Comparison of ENCODE assay signal across 7 mouse cellular contexts in the genomic region with DNA sequence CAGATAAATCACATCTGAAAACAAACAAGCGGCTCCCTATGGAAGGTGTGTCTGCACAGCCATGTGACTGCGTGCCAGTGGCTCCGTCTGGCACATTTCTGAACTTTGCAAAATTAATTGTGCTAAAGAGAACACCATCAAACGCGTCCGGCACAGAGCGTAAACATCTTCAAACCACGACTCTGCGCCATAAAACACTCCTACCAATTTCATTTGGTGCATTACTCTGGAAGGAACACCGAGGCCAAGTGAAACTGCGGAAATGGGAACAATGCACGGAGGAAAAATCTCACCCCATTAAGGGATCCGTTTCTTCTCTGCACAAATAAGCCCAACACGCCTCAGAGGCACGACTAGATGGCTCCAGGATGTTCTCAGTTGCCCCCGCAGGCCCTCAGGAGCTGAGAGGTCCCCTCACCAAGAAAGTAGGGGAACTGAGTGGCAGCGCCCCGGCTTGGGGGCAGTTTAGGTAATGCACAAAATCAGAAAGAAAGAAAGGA. TPM values are rescaled to one million over a fixed set of nuclear protein-coding genes. Genes with fewer than 3 reads are reported as not detected.
A peak's percentile ranks its signal among the peaks of the same experiment; 100 is the strongest.
DNase-seq lines count a peak whose midpoint lies in the region; ATAC-seq and TF ChIP-seq lines count a peak whose summit lies in the region.

No protein-coding gene starts in this region.

- H3K4me2 ChIP-seq in forebrain, embryonic 15.5 days (replicated peaks), result peak overlapping the region; percentile 97
- peak overlapping the region; percentile 94 for H3K4me2 ChIP-seq in hindbrain, postnatal 0 days (ENCODE audit: low read depth, low read length)
- peak overlapping the region; percentile 77 for H3K4me2 ChIP-seq in liver, postnatal 0 days (ENCODE audit: low read depth, low read length)
- H3K4me2 ChIP-seq in stomach, embryonic 16.5 days (ENCODE audit: low read depth, low read length), result peak overlapping the region; percentile 90

- WGBS in forebrain, embryonic 15.5 days, result under 1% methylated on average over 18 of the region's 18 CpGs
- under 1% methylated on average over 18 of the region's 18 CpGs for WGBS in hindbrain, postnatal 0 days
- 4% methylated on average over 18 of the region's 18 CpGs for WGBS in liver, postnatal 0 days (ENCODE audit: insufficient replicate concordance)
- 3% methylated on average over 18 of the region's 18 CpGs for WGBS in stomach, embryonic 16.5 days

- 0 out of 2 replicates have a peak, but pooled peaks have one; percentile 3 for ATAC-seq in forebrain, embryonic 15.5 days (replicated peaks)
- ATAC-seq in hindbrain, postnatal 0 days, result peak; percentile 15; the same call in 1 of the 2 replicates
- no peak for ATAC-seq in liver, postnatal 0 days
- ATAC-seq in stomach, embryonic 16.5 days (ENCODE audit: insufficient read depth, low FRiP score), result no peak

- H3K27ac ChIP-seq in forebrain, embryonic 15.5 days (replicated peaks), result peak overlapping the region; percentile 86
- peak overlapping the region; percentile 91 for H3K27ac ChIP-seq in hindbrain, postnatal 0 days
- peak overlapping the region; percentile 97 for H3K27ac ChIP-seq in liver, postnatal 0 days (ENCODE audit: low read depth)
- H3K27ac ChIP-seq in stomach, embryonic 16.5 days (ENCODE audit: low read length), result peak overlapping the region; percentile 91

- H3K27me3 ChIP-seq in forebrain, embryonic 15.5 days, result no peaks in the 10 kb centered on the region
- no peaks in the 10 kb centered on the region for H3K27me3 ChIP-seq in hindbrain, postnatal 0 days (ENCODE audit: insufficient read depth, low read length)
- H3K27me3 ChIP-seq in liver, postnatal 0 days (ENCODE audit: insufficient read depth, low read length), result peaks cover 14% of the 10 kb centered on the region; the same call in 1 of the 2 replicates
- H3K27me3 ChIP-seq in stomach, embryonic 16.5 days (ENCODE audit: control insufficient read depth, insufficient read depth, low read length), result no peaks in the 10 kb centered on the region

- no peak for TF ChIP-seq CTCF in hindbrain, postnatal 0 days (IDR thresholded peaks at IDR 0.05; ENCODE audit: low read depth)
- no peak for TF ChIP-seq CTCF in liver, postnatal 0 days (IDR thresholded peaks at IDR 0.05; ENCODE audit: low read depth)

- H3K36me3 ChIP-seq in forebrain, embryonic 15.5 days, result no peaks in the 10 kb centered on the region
- no peaks in the 10 kb centered on the region for H3K36me3 ChIP-seq in hindbrain, postnatal 0 days (ENCODE audit: insufficient read depth, low read length)
- H3K36me3 ChIP-seq in liver, postnatal 0 days (replicated peaks; ENCODE audit: insufficient read depth, low read length), result 0 out of 2 replicates have a peak, but pooled peaks cover 3% of the 10 kb centered on the region
- no peaks in the 10 kb centered on the region for H3K36me3 ChIP-seq in stomach, embryonic 16.5 days (ENCODE audit: control insufficient read depth, insufficient read depth, low read length)

- H3K9me3 ChIP-seq in forebrain, embryonic 15.5 days, result no peaks in the 10 kb centered on the region
- H3K9me3 ChIP-seq in hindbrain, postnatal 0 days (ENCODE audit: low read length), result no peaks in the 10 kb centered on the region
- no peaks in the 10 kb centered on the region for H3K9me3 ChIP-seq in liver, postnatal 0 days (ENCODE audit: low read length)
- no peaks in the 10 kb centered on the region for H3K9me3 ChIP-seq in stomach, embryonic 16.5 days (replicated peaks; ENCODE audit: control insufficient read depth, low read length)

- peak overlapping the region; percentile 67 for H3K4me3 ChIP-seq in forebrain, embryonic 15.5 days
- H3K4me3 ChIP-seq in hindbrain, postnatal 0 days (ENCODE audit: low read length), result peak overlapping the region; percentile 89
- H3K4me3 ChIP-seq in liver, postnatal 0 days (ENCODE audit: low read depth, low read length), result peak overlapping the region; percentile 80
- peak overlapping the region; percentile 75 for H3K4me3 ChIP-seq in stomach, embryonic 16.5 days (replicated peaks; ENCODE audit: low read length)

- DNase-seq in right cerebral cortex, postnatal 25 days, result peak; percentile 40
- no peak for DNase-seq in right cerebral cortex, postnatal 4 days
- peak; percentile 38 for DNase-seq in hindbrain, postnatal 0 days (ENCODE audit: low spot score)
- no peak for DNase-seq in liver, postnatal 0 days
- no peak for DNase-seq in spleen, postnatal 36 days (ENCODE audit: low spot score in 2 of 2)

- peaks cover 26% of the 10 kb centered on the region for H3K4me1 ChIP-seq in forebrain, embryonic 15.5 days
- H3K4me1 ChIP-seq in hindbrain, postnatal 0 days (ENCODE audit: insufficient read depth, low read length), result no peaks in the 10 kb centered on the region
- peaks cover 2% of the 10 kb centered on the region; the same call in 1 of the 2 replicates for H3K4me1 ChIP-seq in liver, postnatal 0 days (ENCODE audit: insufficient read depth)
- H3K4me1 ChIP-seq in stomach, embryonic 16.5 days (ENCODE audit: control insufficient read depth, insufficient read depth, low read length), result peaks cover 23% of the 10 kb centered on the region

- H3K9ac ChIP-seq in forebrain, embryonic 15.5 days (replicated peaks), result peak overlapping the region; percentile 75
- H3K9ac ChIP-seq in hindbrain, postnatal 0 days (replicated peaks; ENCODE audit: low read length), result peak overlapping the region; percentile 90
- H3K9ac ChIP-seq in liver, postnatal 0 days (replicated peaks), result peak overlapping the region; percentile 88
- H3K9ac ChIP-seq in stomach, embryonic 16.5 days (ENCODE audit: low read length), result peak overlapping the region; percentile 84

- no peak for TF ChIP-seq EP300 in liver, postnatal 0 days (IDR thresholded peaks at IDR 0.05; ENCODE audit: low read depth)

RNA-seq across cellular contexts. Expression of gene Lifr, which starts 38.3 kb away (rescaled TPM):
- 7.6 and 8.1 TPM in 2 replicates for polyA plus RNA-seq in forebrain, embryonic 15.5 days (2015; fragmentation: Nextera tagmentation; extraction: Ambion mirVana)
- total RNA-seq in hindbrain, postnatal 0 days (2014; rRNA removed), result 38.4 and 47.2 TPM in 2 replicates
- 17.3 and 19.6 TPM in 2 replicates for polyA plus RNA-seq in hindbrain, postnatal 0 days (2015; fragmentation: Nextera tagmentation; extraction: Ambion mirVana)
- 49.1 and 51.4 TPM in 2 replicates for polyA plus RNA-seq in liver, postnatal 0 days (2015; fragmentation: Nextera tagmentation; extraction: Ambion mirVana)
- 16.9 and 20.4 TPM in 2 replicates for polyA plus RNA-seq in stomach, embryonic 16.5 days (2015; fragmentation: Nextera tagmentation; extraction: Ambion mirVana)

Comparison
In these comparisons a context has a peak if more than half of its experiments do, and no peak if none do; other contexts are left out.
1. DNase-seq: peak in right cerebral cortex, postnatal 25 days (single experiment) and hindbrain, postnatal 0 days (single experiment); none in right cerebral cortex, postnatal 4 days (single experiment), liver, postnatal 0 days (single experiment) and spleen, postnatal 36 days (0 of 2).
2. ATAC-seq: peak in forebrain, embryonic 15.5 days (single experiment) and hindbrain, postnatal 0 days (single experiment); none in liver, postnatal 0 days (single experiment) and stomach, embryonic 16.5 days (single experiment).
3. Peak in every context shown above with its lines, with median percentiles within 50 percentile points of each other: H3K27ac ChIP-seq, H3K4me2 ChIP-seq, H3K4me3 ChIP-seq and H3K9ac ChIP-seq.